Mouse (Mus musculus): ENCODE data around the gene Ldoc1.

Ldoc1 gene

GRCm38 (mm10) chrX:61709302-61710033 is at the start of gene Ldoc1:
Gene Ldoc1 (plus strand): TSS chrX:61709497.
- CTCF ChIA-PET: no interaction called here

- CTCF ChIA-PET: no interaction called here
Observed at GRCm38 (mm10) chrX:61710131-61710530, 834 bp downstream of the Ldoc1 start.

GRCm38 (mm10) chrX:61722281-61723028 is 13.2 kb downstream of the Ldoc1 start:
- CTCF ChIA-PET: no interaction called here

GRCm38 (mm10) chrX:61723029-61723980 is 14.0 kb downstream of the Ldoc1 start:
- CTCF ChIA-PET: no interaction called here

- CTCF ChIA-PET: no interaction called here
Observed at GRCm38 (mm10) chrX:61727516-61728310, 18.4 kb downstream of the Ldoc1 start.
